Mouse (Mus musculus) liver, embryonic 14.5 days (tissue): ENCODE measurements around the gene Brd2.

Experiments
- CTCF ChIP-seq: IDR thresholded peaks from 2 replicates; pipeline ENCODE4 v1.5.1; 2016; ENCODE audit warnings: antibody characterized with exemption, low read depth, control low read depth
- EP300 ChIP-seq: IDR thresholded peaks from 2 replicates; pipeline ENCODE4 v1.6.1; 2016; ENCODE audit warnings: antibody characterized with exemption, low read depth

GRCm38 (mm10) chr17:34106555-34106954 is 15.9 kb downstream of the Brd2 start:
- TF ChIP-seq CTCF (no peak), EP300 (no peak)
